Mouse (Mus musculus) left cerebral cortex, adult 2 months (tissue): ENCODE measurements at regions not wholly inside any gene's neighbourhood (a gene's known extent, or its start where the extent isn't known, plus 50 kb on each side); places are given as distances from the start of the nearest gene placed in this dataset.

Experiments used
- DNase-seq, 2 experiments: peaks; one replicate each; pipeline ENCODE4 v3.0.0; 2021 to 2022; ENCODE audit warnings: low spot score in 2 of 2, mixed read lengths in 1 of 2; ENCODE audit errors: extremely low spot score in 1 of 2
- H3K27ac ChIP-seq: fragments of 200-600 bp; 2 replicates; pipeline ENCODE4 v1.8.1; 2022
- H3K4me3 ChIP-seq: fragments of 200-600 bp; 2 replicates; pipeline ENCODE4 v1.8.1; 2022
- CTCF ChIP-seq: fragments of 200-600 bp; IDR thresholded peaks from 2 replicates; pipeline ENCODE4 v1.8.1; 2022; ENCODE audit warnings: antibody characterized with exemption, mild to moderate bottlenecking, moderate library complexity
- intact Hi-C: fragments of 180-260 bp; cut with DNase I; formaldehyde crosslinking; loops from one replicate; pipeline ENCODE4 v1.15.1; 2025

GRCm38 (mm10) chr11:44052481-44052880 lies 151.5 kb upstream of the Adra1b start:
- Histone ChIP-seq H3K4me3 (no peak overlapping the region), H3K27ac (no peak overlapping the region)
- intact Hi-C loops = no loop called here
- DNase-seq = peak in 1 of 2 experiments; percentile 41
- no peak for TF ChIP-seq CTCF

DNA sequence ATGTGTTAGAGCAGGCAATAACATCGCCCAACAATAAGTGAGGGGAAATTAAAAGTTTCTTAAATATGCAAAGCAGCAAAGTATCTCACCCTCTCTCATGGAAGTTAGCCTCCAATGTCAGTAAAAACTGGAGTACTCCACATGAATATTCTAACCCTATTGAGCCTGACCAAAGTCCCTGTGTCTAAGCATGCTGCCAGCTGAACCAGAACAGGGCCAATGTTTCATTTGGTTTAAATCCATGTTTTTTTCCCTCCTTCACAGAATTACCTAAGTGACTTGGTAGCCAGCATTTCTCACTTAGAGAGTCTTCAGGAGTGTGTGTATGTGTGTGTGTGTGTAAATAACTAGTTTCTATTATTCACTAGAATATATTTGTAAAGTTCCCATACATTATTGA lies 161.4 kb upstream of the Adra1b start:
- Histone ChIP-seq H3K4me3 (no peak overlapping the region), H3K27ac (no peak overlapping the region)
- DNase-seq = no peak
- intact Hi-C loops = no loop called here
- TF ChIP-seq CTCF = no peak

DNA sequence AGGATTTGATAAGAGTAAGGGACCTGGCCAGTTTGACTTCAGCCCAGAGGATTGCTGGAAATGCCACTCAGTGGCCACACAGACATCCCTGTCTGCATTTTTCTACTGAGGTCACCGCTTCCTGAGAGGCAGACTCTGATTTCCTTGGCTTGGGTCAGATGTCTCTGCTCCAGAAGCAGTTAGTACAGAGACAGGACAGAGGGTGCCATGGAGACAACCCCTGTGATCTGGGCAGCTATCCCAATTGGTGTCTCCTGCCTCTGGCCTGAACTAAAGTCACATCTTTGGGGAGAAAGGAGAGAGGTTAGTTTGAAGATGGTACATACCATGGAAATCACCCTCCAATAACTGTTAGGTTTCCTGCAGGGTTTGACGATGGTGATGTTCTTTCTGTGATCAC lies 165.2 kb upstream of the Adra1b start:
- no peak for TF ChIP-seq CTCF
- intact Hi-C loops = no loop called here
- Histone ChIP-seq H3K27ac (no peak overlapping the region), H3K4me3 (no peak overlapping the region)
- no peak for DNase-seq

DNA sequence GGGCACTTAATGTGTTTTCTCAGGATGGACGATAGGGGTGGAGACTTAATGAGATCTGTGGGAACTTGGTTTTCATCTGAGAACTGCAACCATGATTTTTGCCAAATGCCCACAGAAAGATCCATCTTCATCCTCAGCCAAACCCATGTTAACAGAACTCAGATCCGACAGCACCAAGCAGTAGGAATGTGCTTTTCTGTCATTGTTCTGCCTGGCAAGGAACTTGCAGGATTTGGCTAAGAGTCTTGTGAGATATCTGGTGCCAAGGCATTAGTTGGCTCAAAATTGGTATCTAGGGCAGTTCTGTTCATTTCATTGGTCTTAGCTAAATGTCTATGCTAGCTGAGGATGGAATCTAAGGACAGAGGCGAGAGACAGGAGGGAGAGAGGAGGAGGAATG lies 182.7 kb upstream of the Adra1b start:
- DNase-seq = no peak
- intact Hi-C loops = no loop called here
- no peak for TF ChIP-seq CTCF
- Histone ChIP-seq H3K4me3 (no peak overlapping the region), H3K27ac (no peak overlapping the region)

GRCm38 (mm10) chr11:44086951-44087350 lies 185.9 kb upstream of the Adra1b start:
- TF ChIP-seq CTCF = peak; percentile 32
- no peak overlapping the region for H3K27ac ChIP-seq
- no peak overlapping the region for H3K4me3 ChIP-seq
- DNase-seq = no peak
- intact Hi-C loops = no loop called here

- no peak for DNase-seq
- Histone ChIP-seq H3K4me3 (no peak overlapping the region), H3K27ac (no peak overlapping the region)
- no peak for TF ChIP-seq CTCF
- intact Hi-C loops = no loop called here
Measured at GRCm38 (mm10) chr11:44089514-44089913, 188.5 kb upstream of the Adra1b start.

DNA sequence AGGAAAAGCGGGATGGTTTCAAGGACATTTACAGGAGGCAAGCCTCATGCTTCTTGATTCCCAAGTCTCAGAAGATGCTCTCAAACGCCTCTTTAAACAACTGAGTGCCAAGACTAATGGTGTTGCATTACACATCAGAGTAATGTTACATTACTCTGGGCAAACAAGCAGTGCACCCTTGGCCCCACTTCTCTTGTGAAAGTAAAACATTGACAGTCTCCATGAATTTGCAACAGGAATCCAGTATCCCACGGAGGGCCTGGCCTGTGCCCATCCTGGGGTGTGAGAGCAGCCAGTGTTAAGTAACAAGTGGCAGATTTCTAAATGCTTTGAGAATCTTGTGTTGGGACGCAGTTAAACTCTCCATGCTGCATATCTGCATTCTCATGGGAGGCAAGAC lies 194.3 kb upstream of the Adra1b start:
- no peak for DNase-seq
- intact Hi-C loops = no loop called here
- no peak for TF ChIP-seq CTCF
- Histone ChIP-seq H3K4me3 (no peak overlapping the region), H3K27ac (no peak overlapping the region)

DNA sequence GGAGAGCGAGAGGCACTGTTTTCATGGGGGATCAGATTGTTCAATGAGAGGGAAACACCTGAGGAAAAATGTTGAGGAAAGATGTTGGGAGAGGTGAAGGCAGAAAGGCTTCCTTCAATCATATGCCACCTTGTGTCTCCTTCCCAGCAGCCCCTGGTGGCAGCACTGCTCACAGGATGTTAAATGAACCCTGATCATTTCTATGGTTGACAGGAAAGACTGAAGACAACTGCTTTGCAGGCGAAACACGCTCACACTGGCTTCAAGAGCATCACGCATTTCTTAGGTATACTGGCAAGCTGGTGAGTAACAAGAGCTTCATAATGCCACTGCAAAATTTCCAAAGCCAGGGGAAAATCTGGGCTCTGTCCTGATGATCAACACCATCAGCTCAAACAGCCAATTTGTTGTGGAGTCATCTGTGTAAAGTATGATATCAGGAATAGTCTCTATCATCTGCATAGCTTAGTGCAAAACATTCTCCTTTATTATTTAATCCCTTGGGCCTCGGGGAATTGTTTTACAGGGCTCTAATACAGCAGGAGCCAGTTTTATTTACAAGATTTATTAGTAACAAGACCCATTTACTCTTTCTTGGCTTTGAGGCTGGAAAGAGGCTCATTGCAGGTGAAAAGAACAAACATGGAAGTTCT lies 202.3 kb upstream of the Adra1b start:
- TF ChIP-seq CTCF = no peak; the same call in 1 of the 2 replicates
- no peak for DNase-seq
- Histone ChIP-seq H3K27ac (no peak overlapping the region), H3K4me3 (no peak overlapping the region)
- intact Hi-C loops = no loop called here

GRCm38 (mm10) chr11:44103841-44104191 lies 202.8 kb upstream of the Adra1b start:
- TF ChIP-seq CTCF = no peak
- no peak for DNase-seq
- intact Hi-C loops = no loop called here
- H3K27ac ChIP-seq = no peak overlapping the region
- H3K4me3 ChIP-seq = no peak overlapping the region

DNA sequence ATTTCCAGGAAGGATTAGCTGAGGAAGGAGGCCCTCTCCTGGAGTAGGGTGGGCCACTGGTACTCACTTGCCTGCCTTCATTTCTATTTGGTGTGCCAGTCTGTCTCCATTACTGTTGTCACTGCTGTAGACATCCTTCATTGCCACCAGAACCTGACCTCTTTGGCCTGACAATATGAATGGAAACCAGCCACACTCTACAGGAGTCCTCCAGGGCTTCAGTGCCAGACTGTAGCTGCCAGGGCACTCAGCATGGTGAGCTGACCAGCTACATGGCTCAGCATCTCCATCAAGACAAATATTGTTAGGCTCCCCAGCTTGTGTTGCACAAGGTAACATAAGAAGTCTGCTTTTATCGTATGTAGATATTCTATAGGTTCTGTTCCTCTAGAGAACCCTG lies 205.2 kb upstream of the Adra1b start:
- no peak overlapping the region for H3K27ac ChIP-seq
- no peak for TF ChIP-seq CTCF
- intact Hi-C loops = no loop called here
- no peak for DNase-seq
- no peak overlapping the region for H3K4me3 ChIP-seq

- DNase-seq = no peak
- Histone ChIP-seq H3K4me3 (no peak overlapping the region), H3K27ac (no peak overlapping the region)
- intact Hi-C loops = no loop called here
- TF ChIP-seq CTCF = no peak
Measured at GRCm38 (mm10) chr11:44111525-44111924, 210.5 kb upstream of the Adra1b start.

DNA sequence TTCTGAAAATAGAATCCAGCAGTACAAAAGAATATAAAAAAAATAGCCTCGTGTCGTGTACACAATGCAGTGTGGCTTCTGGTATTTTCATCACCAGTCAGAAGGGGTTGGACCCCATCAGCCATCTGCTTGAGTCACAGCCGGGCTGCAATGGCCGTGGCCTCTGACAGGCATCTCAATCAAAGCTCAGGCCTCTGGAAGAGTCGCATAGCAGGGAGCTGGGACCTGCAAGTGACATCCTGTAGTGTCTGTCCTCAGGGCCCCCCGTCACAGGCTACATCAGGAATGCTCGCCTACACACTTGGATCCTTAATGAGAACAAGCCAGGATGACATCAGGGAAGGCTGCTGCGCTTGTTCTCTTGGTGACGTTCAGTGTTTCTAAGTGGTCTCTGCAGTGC lies 226.1 kb upstream of the Adra1b start:
- no peak for TF ChIP-seq CTCF
- Histone ChIP-seq H3K27ac (no peak overlapping the region), H3K4me3 (no peak overlapping the region)
- peak; percentile 8 to 13 for DNase-seq
- intact Hi-C loops = no loop called here

- Histone ChIP-seq H3K4me3 (no peak overlapping the region), H3K27ac (no peak overlapping the region)
- intact Hi-C loops = no loop called here
- TF ChIP-seq CTCF = no peak
- no peak for DNase-seq
Measured at GRCm38 (mm10) chr11:44128481-44128880, 227.5 kb upstream of the Adra1b start.
